Mouse (Mus musculus): ENCODE data around the gene Prpf4. TPM values are rescaled to one million over a fixed set of nuclear protein-coding genes. Genes with fewer than 3 reads are reported as not detected.

Prpf4 gene
- polyA plus RNA-seq, 1 experiment from 2014 or later = 14.5 TPM

DNA sequence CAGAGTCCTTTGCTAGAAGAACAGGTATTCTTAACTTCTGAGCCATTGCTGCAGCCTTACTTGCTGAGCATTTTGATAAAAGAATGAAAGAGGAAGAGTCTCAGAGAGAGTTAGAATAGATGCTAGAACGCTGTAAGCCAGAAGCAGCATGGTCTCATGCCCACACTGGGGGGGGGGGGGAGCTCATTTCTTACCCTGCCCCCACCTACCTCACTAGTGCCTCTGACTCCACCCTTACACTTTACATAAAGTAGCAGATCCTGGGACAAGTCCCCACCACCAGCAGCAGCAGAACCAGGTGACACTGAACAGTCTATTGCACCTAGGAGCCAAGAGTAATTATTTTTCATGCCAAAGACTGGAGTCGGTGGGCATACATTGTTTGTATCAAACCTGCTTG, 66.5 kb downstream of the Prpf4 start:
- H3K4me3 ChIP-seq (ENCODE audit: low read depth, low read length) = no peak overlapping the region
- H3K27me3 ChIP-seq (ENCODE audit: control insufficient read depth, insufficient read depth, low read depth, low read length) = peaks cover 5% of the 10 kb centered on the region; the same call in 1 of the 2 replicates
- H3K4me2 ChIP-seq (ENCODE audit: low read length) = no peak overlapping the region
- H3K36me3 ChIP-seq (ENCODE audit: control insufficient read depth, insufficient read depth, low read length) = no peaks in the 10 kb centered on the region
- H3K9me3 ChIP-seq (replicated peaks; ENCODE audit: control insufficient read depth, low read length, poor library complexity, severe bottlenecking) = no peaks in the 10 kb centered on the region
- no peak overlapping the region for H3K27ac ChIP-seq (ENCODE audit: low read length)
- peaks cover 10% of the 10 kb centered on the region for H3K4me1 ChIP-seq (ENCODE audit: control insufficient read depth, insufficient read depth, low read length)
- no peak overlapping the region for H3K9ac ChIP-seq (ENCODE audit: low read depth, low read length)
- 77% methylated on average over 2 of the region's 2 CpGs for WGBS
- no peak for ATAC-seq

DNA sequence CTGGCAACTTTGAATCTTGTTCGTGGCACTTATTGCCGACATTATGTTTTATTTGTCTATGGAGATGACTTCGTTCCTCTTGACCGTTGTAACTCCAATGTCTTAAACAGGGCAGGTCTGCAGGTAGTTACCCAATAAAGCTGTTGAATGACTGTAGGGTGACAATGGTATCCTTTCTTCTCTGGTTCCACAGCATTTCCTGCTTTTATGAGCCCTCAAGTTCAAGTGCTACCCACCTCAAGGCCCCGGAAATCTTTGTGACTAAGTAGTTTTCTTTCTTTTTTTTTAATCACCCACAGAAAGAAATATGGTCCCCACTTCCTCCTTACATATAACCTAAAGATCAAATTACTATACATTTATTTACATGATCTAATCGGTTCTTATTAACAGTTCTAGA, 67.2 kb downstream of the Prpf4 start:
- H3K27ac ChIP-seq (ENCODE audit: low read length) = no peak overlapping the region
- peaks cover 8% of the 10 kb centered on the region for H3K4me1 ChIP-seq (ENCODE audit: control insufficient read depth, insufficient read depth, low read length)
- WGBS = 95% methylated on average over 6 of the region's 6 CpGs
- H3K4me2 ChIP-seq (ENCODE audit: low read length) = no peak overlapping the region
- no peak overlapping the region for H3K4me3 ChIP-seq (ENCODE audit: low read depth, low read length)
- H3K27me3 ChIP-seq (ENCODE audit: control insufficient read depth, insufficient read depth, low read depth, low read length) = peaks cover 5% of the 10 kb centered on the region; the same call in 1 of the 2 replicates
- no peaks in the 10 kb centered on the region for H3K36me3 ChIP-seq (ENCODE audit: control insufficient read depth, insufficient read depth, low read length)
- H3K9ac ChIP-seq (ENCODE audit: low read depth, low read length) = no peak overlapping the region
- no peak for ATAC-seq
- no peaks in the 10 kb centered on the region for H3K9me3 ChIP-seq (replicated peaks; ENCODE audit: control insufficient read depth, low read length, poor library complexity, severe bottlenecking)

Other genes with a start within 250 kb of the Prpf4 start
- 35.9 and 37.2 TPM in 2 replicates for gene Zfp37, start 177.8 kb upstream of the Prpf4 start, polyA plus RNA-seq (2015; fragmentation: Nextera tagmentation; extraction: Ambion mirVana)
- 17.3 and 18.7 TPM in 2 replicates for gene Slc31a2, start 146.2 kb upstream of the Prpf4 start, polyA plus RNA-seq (2015; fragmentation: Nextera tagmentation; extraction: Ambion mirVana)
- gene Fkbp15, start 48.2 kb upstream of the Prpf4 start, polyA plus RNA-seq (2015; fragmentation: Nextera tagmentation; extraction: Ambion mirVana) = 21.4 and 21.9 TPM in 2 replicates
- gene Slc31a1, start 48.1 kb upstream of the Prpf4 start, polyA plus RNA-seq (2015; fragmentation: Nextera tagmentation; extraction: Ambion mirVana) = 36.8 and 37.7 TPM in 2 replicates
- 75.1 and 76.4 TPM in 2 replicates for gene Cdc26, start 155 bp upstream of the Prpf4 start, polyA plus RNA-seq (2015; fragmentation: Nextera tagmentation; extraction: Ambion mirVana)
- gene Rnf183, start 26.5 kb downstream of the Prpf4 start, polyA plus RNA-seq (2015; fragmentation: Nextera tagmentation; extraction: Ambion mirVana) = 0.13 TPM in 1 of 2 replicates, not detected in the other
- gene Wdr31, start 62.1 kb downstream of the Prpf4 start, polyA plus RNA-seq (2015; fragmentation: Nextera tagmentation; extraction: Ambion mirVana) = 15.5 and 17.3 TPM in 2 replicates
- 0.85 and 1.1 TPM in 2 replicates for gene Bspry, start 71.3 kb downstream of the Prpf4 start, polyA plus RNA-seq (2015; fragmentation: Nextera tagmentation; extraction: Ambion mirVana)
- gene Hdhd3, start 94.7 kb downstream of the Prpf4 start, polyA plus RNA-seq (2015; fragmentation: Nextera tagmentation; extraction: Ambion mirVana) = 12.7 and 13.8 TPM in 2 replicates
- 70.6 and 76.7 TPM in 2 replicates for gene Alad, start 111.1 kb downstream of the Prpf4 start, polyA plus RNA-seq (2015; fragmentation: Nextera tagmentation; extraction: Ambion mirVana)
- gene Pole3, start 116.3 kb downstream of the Prpf4 start, polyA plus RNA-seq (2015; fragmentation: Nextera tagmentation; extraction: Ambion mirVana) = 57.9 and 64.7 TPM in 2 replicates
- 0.49 and 0.91 TPM in 2 replicates for gene 4933430I17Rik, start 116.6 kb downstream of the Prpf4 start, polyA plus RNA-seq (2015; fragmentation: Nextera tagmentation; extraction: Ambion mirVana)
- gene Rgs3, start 151.1 kb downstream of the Prpf4 start, polyA plus RNA-seq (2015; fragmentation: Nextera tagmentation; extraction: Ambion mirVana) = 66.9 and 82.1 TPM in 2 replicates